Comparison of ENCODE assay signal across 9 mouse cellular contexts in the genomic region with DNA sequence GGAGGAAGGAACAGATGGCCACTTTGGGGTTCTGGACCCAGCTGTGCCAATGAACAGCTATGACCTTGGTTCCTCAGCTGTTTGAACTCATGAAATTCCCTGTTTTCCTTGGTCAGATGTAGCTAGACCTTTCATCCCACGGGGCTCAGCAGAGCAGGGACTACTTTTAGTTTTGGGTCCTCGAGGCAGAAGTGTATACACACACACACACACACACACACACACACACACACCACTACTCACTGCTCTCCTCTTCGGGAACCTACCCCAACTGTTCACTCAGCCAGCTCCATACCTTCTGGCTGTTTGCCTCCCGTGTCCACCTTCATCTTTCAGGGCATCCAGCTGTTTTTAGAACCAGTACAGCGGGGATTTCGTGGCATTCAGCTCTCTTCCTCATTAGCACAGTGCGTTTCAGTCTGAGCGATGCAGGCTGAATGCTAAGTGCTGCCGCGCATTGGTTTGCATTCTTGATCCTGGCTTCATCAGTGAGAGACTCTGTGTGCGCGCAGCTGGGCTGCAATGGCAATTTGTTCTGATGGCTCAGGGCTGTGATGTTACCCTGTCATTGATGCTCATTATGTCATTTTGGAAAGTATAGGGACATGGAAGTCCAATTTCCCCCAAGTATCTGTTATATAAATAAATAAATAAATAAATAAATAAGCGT.
DNase-seq lines count a peak whose midpoint lies in the region; ATAC-seq lines count a peak whose summit lies in the region.
"Had no signal": no experiment of that assay in that cellular context is flagged by ENCODE, and none has a peak within 500 bp of the region (broad histone marks: within the 10 kb centered on the region; RNA-seq: fewer than 3 reads in every experiment).

No protein-coding gene starts in this region.

- no peak overlapping the region for H3K4me3 ChIP-seq in forebrain, embryonic 16.5 days (replicated peaks; ENCODE audit: low read length)
- H3K4me3 ChIP-seq in hindbrain, embryonic 11.5 days (ENCODE audit: low read depth, low read length): no peak overlapping the region
- H3K4me3 ChIP-seq: lung, embryonic 15.5 days had no signal

- H3K27me3 ChIP-seq in forebrain, embryonic 16.5 days (replicated peaks; ENCODE audit: control insufficient read depth, insufficient read depth, low read length): peaks cover 9% of the 10 kb centered on the region
- H3K27me3 ChIP-seq in hindbrain, embryonic 11.5 days (ENCODE audit: control insufficient read depth, insufficient read depth, low read length): no peaks in the 10 kb centered on the region
- H3K27me3 ChIP-seq: lung, embryonic 15.5 days had no signal

- no peaks in the 10 kb centered on the region for H3K36me3 ChIP-seq in forebrain, embryonic 16.5 days (ENCODE audit: control insufficient read depth, insufficient read depth)
- H3K36me3 ChIP-seq in hindbrain, embryonic 11.5 days (ENCODE audit: control insufficient read depth, insufficient read depth, low read length): no peaks in the 10 kb centered on the region
- H3K36me3 ChIP-seq: lung, embryonic 15.5 days had no signal

- no peak overlapping the region for H3K9ac ChIP-seq in forebrain, embryonic 16.5 days (replicated peaks; ENCODE audit: low read depth, low read length)
- no peak overlapping the region for H3K9ac ChIP-seq in hindbrain, embryonic 11.5 days (ENCODE audit: low read depth, low read length)
- H3K9ac ChIP-seq: lung, embryonic 15.5 days had no signal

- no peaks in the 10 kb centered on the region for H3K9me3 ChIP-seq in forebrain, embryonic 16.5 days (ENCODE audit: control insufficient read depth, low read length)
- no peaks in the 10 kb centered on the region for H3K9me3 ChIP-seq in hindbrain, embryonic 11.5 days (ENCODE audit: control insufficient read depth, low read length)
- H3K9me3 ChIP-seq: lung, embryonic 15.5 days had no signal

- DNase-seq in hindbrain, embryonic 11.5 days (ENCODE audit: low spot score): peak; percentile 52
- peak; percentile 21 to 51 for DNase-seq in left cerebral cortex, adult 8-10 months (ENCODE audit: low spot score in 2 of 2)
- peak; percentile 49 for DNase-seq in right cerebral cortex, adult 18-20 months
- DNase-seq in kidney, adult 8-10 months: no peak
- DNase-seq in retina, embryonic 14.5 days (ENCODE audit: low spot score): no peak
- DNase-seq in adrenal gland, postnatal 14 days: no peak
- DNase-seq: heart, postnatal 36 days had no signal

- 23% methylated on average over 13 of the region's 13 CpGs for WGBS in forebrain, embryonic 16.5 days
- 65% methylated on average over 13 of the region's 13 CpGs for WGBS in hindbrain, embryonic 11.5 days

- ATAC-seq in forebrain, embryonic 16.5 days: peak; percentile 91
- peak; percentile 45; the same call in 1 of the 2 replicates for ATAC-seq in hindbrain, embryonic 11.5 days (ENCODE audit: low FRiP score)

- peaks cover 15% of the 10 kb centered on the region for H3K4me1 ChIP-seq in forebrain, embryonic 16.5 days (replicated peaks; ENCODE audit: control insufficient read depth, insufficient read depth, low read length)
- H3K4me1 ChIP-seq in hindbrain, embryonic 11.5 days (replicated peaks; ENCODE audit: control insufficient read depth, insufficient read depth, low read length): no peaks in the 10 kb centered on the region
- H3K4me1 ChIP-seq: lung, embryonic 15.5 days had no signal

- H3K4me2 ChIP-seq in forebrain, embryonic 16.5 days (ENCODE audit: low read length): 0 out of 2 replicates have a peak overlapping the region, but pooled peaks have one; percentile 1
- H3K4me2 ChIP-seq in hindbrain, embryonic 11.5 days (replicated peaks; ENCODE audit: low read depth, low read length): no peak overlapping the region
- H3K4me2 ChIP-seq: lung, embryonic 15.5 days had no signal

- H3K27ac ChIP-seq in forebrain, embryonic 16.5 days (ENCODE audit: low read length): no peak overlapping the region
- 0 out of 2 replicates have a peak overlapping the region, but pooled peaks have one; percentile 42 for H3K27ac ChIP-seq in hindbrain, embryonic 11.5 days (ENCODE audit: low read depth, low read length)
- H3K27ac ChIP-seq: lung, embryonic 15.5 days had no signal

Comparison
In these comparisons a context has a peak if more than half of its experiments do, and no peak if none do; other contexts are left out.
1. DNase-seq: peak in hindbrain, embryonic 11.5 days (single experiment), left cerebral cortex, adult 8-10 months (2 of 2) and right cerebral cortex, adult 18-20 months (single experiment); none in kidney, adult 8-10 months (0 of 2), retina, embryonic 14.5 days (single experiment) and adrenal gland, postnatal 14 days (single experiment).